Mouse (Mus musculus): ENCODE results near the gene Xylt1. TPM values are rescaled to one million over a fixed set of nuclear protein-coding genes. Genes with fewer than 3 reads are reported as not detected.

Xylt1 gene
- polyA plus RNA-seq, 1 experiment: 5.7 TPM

DNA sequence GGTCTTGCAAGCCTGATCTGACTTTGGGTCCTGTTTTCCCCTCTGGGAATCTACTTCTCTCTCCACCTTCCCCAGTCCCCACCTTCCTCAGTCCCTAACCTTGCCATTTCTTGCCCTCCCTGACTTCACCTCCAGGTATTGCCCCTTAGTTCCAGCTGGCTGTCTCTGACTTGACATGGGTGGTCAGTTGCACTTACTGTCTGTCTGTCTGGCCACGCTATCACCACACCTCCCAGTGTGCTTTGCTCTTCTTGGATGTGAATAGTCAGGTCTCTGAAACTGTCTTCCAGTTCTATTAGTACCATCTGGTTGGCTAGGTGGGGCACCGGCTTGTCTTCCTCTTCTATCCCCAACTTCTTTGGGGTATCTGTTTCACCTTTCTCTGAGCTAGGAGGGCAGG, 1.2 kb downstream of the Xylt1 start:
- WGBS: 7% methylated on average over 2 of the region's 2 CpGs
- DNase-seq: no peak
- TF ChIP-seq POLR2A (IDR thresholded peaks at IDR 0.05; ENCODE audit: control insufficient read depth, extremely low read depth, insufficient read depth, low read length, poor library complexity) (no peak), CTCF (IDR thresholded peaks at IDR 0.05; ENCODE audit: borderline replicate concordance, control insufficient read depth, extremely low read depth, insufficient read depth, low read length, poor library complexity) (no peak)
- H3K27ac ChIP-seq (ENCODE audit: control insufficient read depth, insufficient read depth, low read length): no peak overlapping the region
- no peaks in the 10 kb centered on the region for H3K27me3 ChIP-seq (ENCODE audit: control insufficient read depth, insufficient read depth, low read length)
- H3K36me3 ChIP-seq (ENCODE audit: control insufficient read depth, insufficient read depth, low read length): no peaks in the 10 kb centered on the region
- H3K4me3 ChIP-seq (ENCODE audit: control insufficient read depth, insufficient read depth, low read length): peak overlapping the region; percentile 79
- H3K4me1 ChIP-seq (replicated peaks; ENCODE audit: control insufficient read depth, insufficient read depth, low read length): peaks cover 29% of the 10 kb centered on the region

- Histone ChIP-seq H3K4me3 (ENCODE audit: control insufficient read depth, insufficient read depth, low read length) (no peak overlapping the region), H3K27me3 (ENCODE audit: control insufficient read depth, insufficient read depth, low read length) (no peaks in the 10 kb centered on the region), H3K27ac (ENCODE audit: control insufficient read depth, insufficient read depth, low read length) (no peak overlapping the region), H3K4me1 (replicated peaks; ENCODE audit: control insufficient read depth, insufficient read depth, low read length) (peaks cover 29% of the 10 kb centered on the region), H3K36me3 (ENCODE audit: control insufficient read depth, insufficient read depth, low read length) (no peaks in the 10 kb centered on the region)
- 15% methylated on average over 7 of the region's 7 CpGs for WGBS
- TF ChIP-seq POLR2A (IDR thresholded peaks at IDR 0.05; ENCODE audit: control insufficient read depth, extremely low read depth, insufficient read depth, low read length, poor library complexity) (no peak), CTCF (IDR thresholded peaks at IDR 0.05; ENCODE audit: borderline replicate concordance, control insufficient read depth, extremely low read depth, insufficient read depth, low read length, poor library complexity) (no peak)
- no peak for DNase-seq
Observed at GRCm38 (mm10) chr7:117383147-117383940, 2.6 kb downstream of the Xylt1 start.

DNA sequence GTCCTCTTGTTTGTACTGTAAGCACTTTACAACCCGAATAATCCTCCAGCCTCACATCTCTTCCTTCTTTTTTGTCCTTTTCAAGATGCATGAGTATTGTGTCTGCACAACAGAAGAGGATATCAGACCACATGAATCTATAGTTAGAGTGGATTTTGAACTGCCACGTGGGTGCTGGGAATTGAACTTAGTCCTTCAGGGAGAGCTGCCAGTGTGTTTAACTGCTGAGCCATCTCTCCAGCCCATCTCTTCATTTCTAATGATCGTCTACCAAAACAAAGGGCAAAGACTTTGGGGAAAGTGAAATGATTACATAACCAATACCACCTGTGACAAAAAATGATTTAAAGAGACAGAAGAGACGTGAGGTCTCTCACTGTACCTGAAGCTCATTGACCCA, 5.6 kb downstream of the Xylt1 start:
- Histone ChIP-seq H3K27me3 (ENCODE audit: control insufficient read depth, insufficient read depth, low read length) (no peaks in the 10 kb centered on the region), H3K27ac (ENCODE audit: control insufficient read depth, insufficient read depth, low read length) (no peak overlapping the region), H3K4me3 (ENCODE audit: control insufficient read depth, insufficient read depth, low read length) (no peak overlapping the region), H3K36me3 (ENCODE audit: control insufficient read depth, insufficient read depth, low read length) (no peaks in the 10 kb centered on the region), H3K4me1 (replicated peaks; ENCODE audit: control insufficient read depth, insufficient read depth, low read length) (peaks cover 22% of the 10 kb centered on the region)
- no peak for TF ChIP-seq POLR2A (IDR thresholded peaks at IDR 0.05; ENCODE audit: control insufficient read depth, extremely low read depth, insufficient read depth, low read length, poor library complexity)
- TF ChIP-seq CTCF (IDR thresholded peaks at IDR 0.05; ENCODE audit: borderline replicate concordance, control insufficient read depth, extremely low read depth, insufficient read depth, low read length, poor library complexity): no peak
- no peak for DNase-seq
- 91% methylated on average over 4 of the region's 4 CpGs for WGBS

GRCm38 (mm10) chr7:117388284-117388988, 7.7 kb downstream of the Xylt1 start:
- TF ChIP-seq POLR2A (IDR thresholded peaks at IDR 0.05; ENCODE audit: control insufficient read depth, extremely low read depth, insufficient read depth, low read length, poor library complexity): no peak
- no peak for TF ChIP-seq CTCF (IDR thresholded peaks at IDR 0.05; ENCODE audit: borderline replicate concordance, control insufficient read depth, extremely low read depth, insufficient read depth, low read length, poor library complexity)
- Histone ChIP-seq H3K4me3 (ENCODE audit: control insufficient read depth, insufficient read depth, low read length) (no peak overlapping the region), H3K36me3 (ENCODE audit: control insufficient read depth, insufficient read depth, low read length) (no peaks in the 10 kb centered on the region), H3K27me3 (ENCODE audit: control insufficient read depth, insufficient read depth, low read length) (no peaks in the 10 kb centered on the region), H3K27ac (ENCODE audit: control insufficient read depth, insufficient read depth, low read length) (no peak overlapping the region), H3K4me1 (replicated peaks; ENCODE audit: control insufficient read depth, insufficient read depth, low read length) (peaks cover 11% of the 10 kb centered on the region)
- 94% methylated on average over 9 of the region's 9 CpGs for WGBS
- DNase-seq: no peak

- Histone ChIP-seq H3K27me3 (ENCODE audit: control insufficient read depth, insufficient read depth, low read length) (no peaks in the 10 kb centered on the region), H3K27ac (ENCODE audit: control insufficient read depth, insufficient read depth, low read length) (no peak overlapping the region), H3K4me1 (replicated peaks; ENCODE audit: control insufficient read depth, insufficient read depth, low read length) (peaks cover 15% of the 10 kb centered on the region), H3K4me3 (ENCODE audit: control insufficient read depth, insufficient read depth, low read length) (no peak overlapping the region), H3K36me3 (ENCODE audit: control insufficient read depth, insufficient read depth, low read length) (no peaks in the 10 kb centered on the region)
- no peak for TF ChIP-seq CTCF (IDR thresholded peaks at IDR 0.05; ENCODE audit: borderline replicate concordance, control insufficient read depth, extremely low read depth, insufficient read depth, low read length, poor library complexity)
- TF ChIP-seq POLR2A (IDR thresholded peaks at IDR 0.05; ENCODE audit: control insufficient read depth, extremely low read depth, insufficient read depth, low read length, poor library complexity): no peak
- no peak for DNase-seq
- WGBS: 98% methylated on average over 3 of the region's 3 CpGs
Observed at GRCm38 (mm10) chr7:117389048-117389447, 8.3 kb downstream of the Xylt1 start.

DNA sequence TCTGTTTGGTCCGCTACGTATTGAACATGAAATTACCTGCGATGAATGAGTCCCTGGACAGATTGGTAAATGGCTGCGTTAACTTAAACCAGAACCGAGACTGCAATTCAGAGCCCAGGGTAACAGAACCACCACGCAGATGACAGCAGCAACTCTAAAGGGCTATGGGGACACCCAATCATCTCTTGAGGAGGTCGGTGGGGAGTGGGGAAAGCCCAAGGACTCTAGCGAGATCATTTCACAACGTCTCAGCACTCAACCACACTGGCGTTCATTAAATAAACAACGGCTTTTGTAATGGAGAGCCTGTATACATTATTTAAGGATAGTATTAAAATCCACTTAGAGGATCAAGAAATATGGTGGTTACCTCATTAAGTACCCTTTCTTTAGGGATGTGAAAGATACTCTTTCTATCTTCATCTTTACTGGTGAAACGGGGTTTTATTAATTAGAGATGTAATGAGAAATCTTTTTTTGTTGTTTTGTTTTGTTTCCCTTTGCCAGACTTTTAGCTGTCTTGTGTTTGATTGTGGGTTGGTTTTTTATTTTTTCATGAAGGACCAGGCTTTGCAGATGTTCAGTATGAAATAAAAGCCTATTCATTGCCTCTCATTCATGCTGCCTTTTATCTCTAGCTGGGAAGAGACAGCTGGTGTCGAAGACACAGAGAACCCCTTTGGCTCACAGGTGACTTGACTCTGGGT, 12.2 kb downstream of the Xylt1 start:
- 74% methylated on average over 13 of the region's 13 CpGs for WGBS
- no peak for DNase-seq
- TF ChIP-seq CTCF (IDR thresholded peaks at IDR 0.05; ENCODE audit: borderline replicate concordance, control insufficient read depth, extremely low read depth, insufficient read depth, low read length, poor library complexity) (no peak), POLR2A (IDR thresholded peaks at IDR 0.05; ENCODE audit: control insufficient read depth, extremely low read depth, insufficient read depth, low read length, poor library complexity) (no peak)
- Histone ChIP-seq H3K4me3 (ENCODE audit: control insufficient read depth, insufficient read depth, low read length) (no peak overlapping the region), H3K27ac (ENCODE audit: control insufficient read depth, insufficient read depth, low read length) (peak overlapping the region; percentile 7; the same call in 1 of the 2 replicates), H3K4me1 (replicated peaks; ENCODE audit: control insufficient read depth, insufficient read depth, low read length) (peaks cover 20% of the 10 kb centered on the region), H3K36me3 (ENCODE audit: control insufficient read depth, insufficient read depth, low read length) (no peaks in the 10 kb centered on the region), H3K27me3 (ENCODE audit: control insufficient read depth, insufficient read depth, low read length) (no peaks in the 10 kb centered on the region)

Measured in thymus, adult 2 months (tissue).